Mouse (Mus musculus) bone marrow macrophage, adult 2 months (primary cell): ENCODE measurements at regions not wholly inside any gene's neighbourhood (a gene's known extent, or its start where the extent isn't known, plus 50 kb on each side); places are given as distances from the start of the nearest gene placed in this dataset.

Source experiments
- H3K27ac ChIP-seq: 2 replicates; pipeline ENCODE4 v1.5.1; 2012; ENCODE audit warnings: low read depth, low read length; ENCODE audit not compliant: insufficient read depth
- H3K4me1 ChIP-seq: 2 replicates; pipeline ENCODE4 v1.6.1; 2012; ENCODE audit warnings: low read length; ENCODE audit not compliant: control insufficient read depth, insufficient read depth
- H3K4me3 ChIP-seq: 2 replicates; pipeline ENCODE4 v1.5.1; 2012; ENCODE audit warnings: mild to moderate bottlenecking, low read length, moderate library complexity; ENCODE audit not compliant: insufficient read depth
- CTCF ChIP-seq: IDR thresholded peaks from 2 replicates; pipeline ENCODE4 v1.5.1; 2012; ENCODE audit warnings: low read depth, mild to moderate bottlenecking, low read length, moderate library complexity
- POLR2A ChIP-seq: IDR thresholded peaks from 2 replicates; pipeline ENCODE4 v1.6.1; 2012; ENCODE audit warnings: mild to moderate bottlenecking, low read depth, low read length, borderline replicate concordance

- no peaks in the 10 kb centered on the region for H3K4me1 ChIP-seq
- TF ChIP-seq CTCF (no peak), POLR2A (no peak)
- no peak overlapping the region for H3K4me3 ChIP-seq
Observed at GRCm38 (mm10) chr14:72171777-72172176, 319.9 kb downstream of the Gm9195 start.

GRCm38 (mm10) chr14:72158537-72159323 lies 332.9 kb downstream of the Gm9195 start:
- no peak for TF ChIP-seq CTCF
- TF ChIP-seq POLR2A: no peak
- Histone ChIP-seq H3K4me3 (no peak overlapping the region), H3K27ac (no peak overlapping the region), H3K4me1 (no peaks in the 10 kb centered on the region)

More at GRCm38 (mm10) chr14:72171777-72172176, 319.9 kb downstream of the Gm9195 start:
- no peak overlapping the region for H3K27ac ChIP-seq

- Histone ChIP-seq H3K4me1 (no peaks in the 10 kb centered on the region), H3K4me3 (no peak overlapping the region), H3K27ac (no peak overlapping the region)
- TF ChIP-seq CTCF (no peak), POLR2A (no peak)
Observed at GRCm38 (mm10) chr14:72155197-72155907, 336.3 kb downstream of the Gm9195 start.

- H3K4me1 ChIP-seq: no peaks in the 10 kb centered on the region
- no peak overlapping the region for H3K4me3 ChIP-seq
- TF ChIP-seq CTCF (no peak), POLR2A (no peak)
- no peak overlapping the region for H3K27ac ChIP-seq
Observed at GRCm38 (mm10) chr14:72151676-72152075, 340.0 kb downstream of the Gm9195 start.

- Histone ChIP-seq H3K4me1 (no peaks in the 10 kb centered on the region), H3K27ac (no peak overlapping the region), H3K4me3 (no peak overlapping the region)
- no peak for TF ChIP-seq CTCF
- TF ChIP-seq POLR2A: no peak
Observed at GRCm38 (mm10) chr14:72149463-72149862, 342.2 kb downstream of the Gm9195 start.

- Histone ChIP-seq H3K4me1 (no peaks in the 10 kb centered on the region), H3K27ac (no peak overlapping the region), H3K4me3 (no peak overlapping the region)
- TF ChIP-seq POLR2A (no peak), CTCF (no peak)
Observed at GRCm38 (mm10) chr14:72148886-72149285, 342.8 kb downstream of the Gm9195 start.

- TF ChIP-seq POLR2A (no peak), CTCF (no peak)
- no peaks in the 10 kb centered on the region for H3K4me1 ChIP-seq
- no peak overlapping the region for H3K4me3 ChIP-seq
- no peak overlapping the region for H3K27ac ChIP-seq
Observed at GRCm38 (mm10) chr14:72146381-72146780, 345.3 kb downstream of the Gm9195 start.

GRCm38 (mm10) chr14:72142883-72143487 lies 348.7 kb downstream of the Gm9195 start:
- no peak overlapping the region for H3K27ac ChIP-seq
- H3K4me3 ChIP-seq: no peak overlapping the region
- no peaks in the 10 kb centered on the region for H3K4me1 ChIP-seq
- TF ChIP-seq CTCF: no peak
- TF ChIP-seq POLR2A: no peak

- Histone ChIP-seq H3K4me3 (no peak overlapping the region), H3K27ac (no peak overlapping the region), H3K4me1 (no peaks in the 10 kb centered on the region)
- no peak for TF ChIP-seq CTCF
- no peak for TF ChIP-seq POLR2A
Observed at GRCm38 (mm10) chr14:72141136-72141535, 350.5 kb downstream of the Gm9195 start.

- no peak for TF ChIP-seq POLR2A
- no peak for TF ChIP-seq CTCF
- no peak overlapping the region for H3K4me3 ChIP-seq
- no peak overlapping the region for H3K27ac ChIP-seq
- no peaks in the 10 kb centered on the region for H3K4me1 ChIP-seq
Observed at GRCm38 (mm10) chr14:72130149-72130548, 361.5 kb downstream of the Gm9195 start.
